Mouse (Mus musculus) NIH3T3 (cell line): ENCODE data around the gene Zfp385a.
"Not testable (repeated sequence)": the region's sequence is repeated elsewhere in the genome, so short reads cannot be mapped to it uniquely, and the experiment has no call there.

Experiments
- DNase-seq: peaks from one replicate; pipeline ENCODE4 v3.0.0-alpha.2; 2012; ENCODE audit warnings: low read depth

Zfp385a gene

GRCm38 (mm10) chr15:103290843-103291242, 49.0 kb downstream of the Zfp385a start:
- no peak for DNase-seq

DNA sequence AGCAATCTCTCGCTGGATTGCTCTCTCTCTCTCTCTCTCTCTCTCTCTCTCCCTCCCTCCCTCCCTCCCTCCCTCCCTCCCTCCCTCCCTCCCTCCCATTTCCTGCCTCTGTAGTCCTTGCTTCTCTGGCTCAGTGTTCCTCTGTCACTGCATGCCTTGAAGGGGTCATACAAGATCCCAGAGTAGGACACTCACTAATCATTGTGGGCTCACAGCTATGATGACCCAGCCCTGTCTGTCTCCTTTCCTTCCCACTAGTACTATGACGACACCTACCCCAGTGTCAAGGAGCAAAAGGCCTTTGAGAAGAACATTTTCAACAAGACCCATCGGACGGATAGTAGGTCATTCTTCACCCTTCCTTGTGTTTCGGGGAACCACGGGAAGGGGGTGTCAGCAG, 49.5 kb downstream of the Zfp385a start:
- DNase-seq, result no peak

DNA sequence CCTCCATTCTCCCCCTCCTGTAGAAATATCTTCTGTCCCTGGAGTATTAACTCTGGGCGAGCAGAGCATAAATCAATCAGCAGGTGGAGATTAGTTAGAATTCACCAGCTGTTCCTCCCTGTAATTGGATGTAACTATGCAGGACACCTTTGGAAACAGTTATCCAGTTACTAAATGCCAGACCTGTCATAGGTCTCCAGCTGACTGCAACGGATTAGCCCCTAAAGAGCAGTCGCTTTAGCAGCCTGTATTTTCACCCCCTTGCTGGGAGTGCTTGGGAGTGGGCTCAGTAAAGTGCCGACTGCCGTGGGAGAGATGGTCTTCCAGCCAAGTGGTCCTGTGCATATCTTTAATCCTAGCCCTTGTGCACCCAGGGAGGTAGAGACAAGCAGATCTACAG, 50.3 kb downstream of the Zfp385a start:
- no peak for DNase-seq

GRCm38 (mm10) chr15:103285778-103286417, 54.0 kb downstream of the Zfp385a start:
- DNase-seq, result peak; percentile 95

DNA sequence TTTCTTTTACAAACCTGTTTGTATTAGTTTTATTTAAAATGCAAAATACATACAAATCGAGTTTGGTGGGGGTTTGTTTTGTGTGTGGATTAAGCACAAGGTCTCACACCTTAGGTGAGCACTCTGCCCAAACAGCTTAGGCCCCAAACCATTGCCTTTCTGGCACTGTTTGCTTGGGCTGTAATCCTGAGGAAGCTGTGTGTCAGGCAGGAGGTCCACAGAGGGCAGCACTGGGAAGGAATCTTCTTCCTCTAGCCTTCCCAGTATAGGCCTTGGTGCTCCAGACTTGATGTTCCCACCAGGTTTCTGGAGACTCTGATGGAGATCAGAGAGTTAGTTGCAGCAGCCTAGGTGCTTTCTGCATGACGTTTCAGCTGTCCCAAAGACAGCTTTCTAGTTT, 55.2 kb downstream of the Zfp385a start:
- DNase-seq, result peak; percentile 71

GRCm38 (mm10) chr15:103284066-103284465, 55.8 kb downstream of the Zfp385a start:
- peak; percentile 79 for DNase-seq

- no peak for DNase-seq
These were observed 58.3 kb downstream of the Zfp385a start for GRCm38 (mm10) chr15:103281465-103282205.

- peak; percentile 71 for DNase-seq
These were observed 59.0 kb downstream of the Zfp385a start for GRCm38 (mm10) chr15:103280817-103281464.

GRCm38 (mm10) chr15:103279750-103280149, 60.1 kb downstream of the Zfp385a start:
- DNase-seq, result peak; percentile 85

DNA sequence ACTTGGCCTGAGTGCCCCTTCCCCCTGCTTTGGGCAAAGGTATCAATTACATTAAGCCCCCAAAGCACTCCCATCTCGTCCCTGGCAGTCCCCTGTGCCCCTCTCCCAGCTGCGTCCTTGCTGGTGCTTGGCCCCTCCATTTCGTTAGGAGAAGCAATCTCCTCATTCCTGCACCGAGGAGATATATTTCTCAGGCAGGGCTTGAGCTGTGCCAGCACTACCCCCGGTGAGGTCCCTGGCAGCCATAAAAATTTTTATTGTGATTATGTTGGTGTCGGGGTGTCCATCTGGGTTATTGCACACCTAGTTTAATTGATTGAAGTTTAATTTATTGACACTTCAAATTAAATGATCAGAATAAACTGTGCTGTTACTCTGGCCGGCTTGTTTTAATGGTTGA, 61.9 kb downstream of the Zfp385a start:
- DNase-seq, result no peak

DNA sequence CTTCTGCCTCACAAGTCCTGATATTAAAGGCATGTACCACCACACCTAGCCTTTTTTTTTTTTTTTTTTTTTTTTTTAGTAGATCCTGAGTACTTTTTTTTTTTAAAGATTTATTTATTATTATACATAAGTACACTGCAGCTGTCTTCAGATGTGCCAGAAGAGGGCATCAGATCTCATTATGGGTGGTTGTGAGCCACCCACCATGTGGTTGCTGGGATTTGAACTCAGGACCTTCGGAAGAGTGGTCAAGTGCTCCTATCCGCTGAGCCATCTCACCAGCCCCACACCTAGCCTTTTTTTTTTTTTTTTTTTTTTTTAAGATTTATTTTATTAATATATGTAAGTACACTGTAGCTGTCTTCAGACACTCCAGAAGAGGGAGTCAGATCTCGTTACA, 64.0 kb downstream of the Zfp385a start:
- not testable (repeated sequence) for DNase-seq

DNA sequence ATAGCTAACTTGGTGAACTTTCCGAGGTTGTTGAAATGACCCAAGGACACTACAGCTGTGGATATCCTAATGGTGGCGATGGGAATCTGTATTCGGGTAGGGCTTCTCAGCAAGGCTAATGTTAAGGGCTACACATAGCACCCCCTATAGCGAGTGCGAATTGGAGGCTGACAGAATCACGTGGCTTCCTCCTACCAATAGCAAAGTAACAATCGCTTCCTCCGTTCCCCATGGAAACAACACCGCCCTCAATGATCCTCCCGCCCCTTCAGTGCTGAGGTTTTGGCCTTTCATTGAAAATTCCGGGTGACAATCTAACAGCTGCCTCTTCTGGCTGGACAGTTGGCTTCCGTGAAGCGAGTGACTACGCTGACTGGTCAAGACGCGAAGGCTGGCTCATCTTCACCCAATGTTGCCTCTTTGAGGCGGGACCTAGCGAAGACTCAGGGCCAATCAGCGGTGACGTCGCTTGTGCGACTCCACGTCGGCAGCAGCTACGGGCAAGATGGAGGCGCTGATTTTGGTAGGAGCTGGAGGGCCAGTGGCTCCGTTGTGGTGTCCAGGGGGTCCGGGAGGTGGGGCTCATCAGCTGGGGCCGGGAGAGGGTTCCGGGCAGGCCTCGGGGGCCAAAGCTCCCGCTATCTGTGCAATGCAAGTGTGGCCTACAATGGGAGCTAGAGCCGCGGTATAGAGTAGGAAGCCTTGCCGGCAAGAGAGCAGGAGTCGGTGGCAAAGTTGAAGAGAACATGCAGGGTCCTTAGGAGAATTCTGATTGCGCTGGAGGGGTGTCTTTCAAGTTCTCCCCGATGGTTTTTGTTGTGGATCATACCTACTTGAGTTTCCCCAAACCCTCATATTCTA, 67.2 kb downstream of the Zfp385a start, which contains the start of gene Copz1:
Copz1 (plus strand) TSS at position 296 of the 861 bp plus-strand sequence.
- DNase-seq, result peak; percentile 98

DNA sequence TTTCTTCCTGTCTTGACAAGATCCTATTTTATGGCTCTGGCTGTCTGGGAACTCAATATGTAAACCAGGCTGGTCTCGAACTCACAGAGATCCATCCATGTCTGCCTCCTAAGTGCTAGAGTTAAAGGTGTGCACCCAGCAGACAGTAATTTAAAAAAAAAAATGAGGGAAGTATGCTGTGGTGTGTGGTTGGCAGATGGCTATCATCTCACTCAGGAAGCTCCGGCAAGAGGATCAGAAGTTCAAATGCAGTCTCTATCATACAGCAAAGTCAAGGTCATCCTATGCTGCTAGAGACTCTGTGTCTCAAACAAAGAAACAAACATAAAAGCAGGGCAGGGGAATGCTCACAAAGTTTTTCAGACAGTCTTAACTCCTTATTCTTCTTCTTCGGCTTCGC, 71.0 kb downstream of the Zfp385a start:
- no peak for DNase-seq

GRCm38 (mm10) chr15:103264794-103265193, 75.1 kb downstream of the Zfp385a start:
- no peak for DNase-seq
